Mouse (Mus musculus): Measurements from ENCODE around the gene Dmbx1. TPM values are rescaled to one million over a fixed set of nuclear protein-coding genes. Genes with fewer than 3 reads are reported as not detected.

The Dmbx1 gene
- polyA plus RNA-seq, 1 experiment = not detected

- H3K36me3 ChIP-seq (ENCODE audit: control insufficient read depth, insufficient read depth, low read length) = peaks cover 38% of the 10 kb centered on the region
- TF ChIP-seq CTCF (IDR thresholded peaks at IDR 0.05; ENCODE audit: extremely low read depth, insufficient read length, insufficient replicate concordance, low read depth, low read length) (no peak), POLR2A (IDR thresholded peaks at IDR 0.05; ENCODE audit: low read depth, low read length) (no peak)
- no peak overlapping the region for H3K4me3 ChIP-seq (ENCODE audit: low read depth, low read length)
- no peaks in the 10 kb centered on the region for H3K27me3 ChIP-seq (ENCODE audit: control insufficient read depth, insufficient read depth, low read length)
- 56% methylated on average over 11 of the region's 11 CpGs for WGBS
- H3K4me1 ChIP-seq (ENCODE audit: control insufficient read depth, insufficient read depth, insufficient read length, low read length) = no peaks in the 10 kb centered on the region
- no peak overlapping the region for H3K27ac ChIP-seq (ENCODE audit: insufficient read depth, low read depth, low read length)
Observed at GRCm38 (mm10) chr4:115878216-115878678, 61.5 kb downstream of the Dmbx1 start.

- Histone ChIP-seq H3K4me3 (ENCODE audit: low read depth, low read length) (no peak overlapping the region), H3K27ac (ENCODE audit: insufficient read depth, low read depth, low read length) (no peak overlapping the region), H3K4me1 (ENCODE audit: control insufficient read depth, insufficient read depth, insufficient read length, low read length) (no peaks in the 10 kb centered on the region), H3K27me3 (ENCODE audit: control insufficient read depth, insufficient read depth, low read length) (no peaks in the 10 kb centered on the region), H3K36me3 (ENCODE audit: control insufficient read depth, insufficient read depth, low read length) (peaks cover 69% of the 10 kb centered on the region)
- WGBS = 84% methylated on average over 3 of the region's 3 CpGs
- TF ChIP-seq CTCF (IDR thresholded peaks at IDR 0.05; ENCODE audit: extremely low read depth, insufficient read length, insufficient replicate concordance, low read depth, low read length) (no peak), POLR2A (IDR thresholded peaks at IDR 0.05; ENCODE audit: low read depth, low read length) (no peak)
Observed at GRCm38 (mm10) chr4:115873231-115873630, 66.5 kb downstream of the Dmbx1 start.

- 78% methylated on average over 16 of the region's 16 CpGs for WGBS
- no peaks in the 10 kb centered on the region for H3K27me3 ChIP-seq (ENCODE audit: control insufficient read depth, insufficient read depth, low read length)
- H3K4me1 ChIP-seq (ENCODE audit: control insufficient read depth, insufficient read depth, insufficient read length, low read length) = no peaks in the 10 kb centered on the region
- TF ChIP-seq CTCF (IDR thresholded peaks at IDR 0.05; ENCODE audit: extremely low read depth, insufficient read length, insufficient replicate concordance, low read depth, low read length) (no peak), POLR2A (IDR thresholded peaks at IDR 0.05; ENCODE audit: low read depth, low read length) (no peak)
- H3K27ac ChIP-seq (ENCODE audit: insufficient read depth, low read depth, low read length) = no peak overlapping the region
- H3K4me3 ChIP-seq (ENCODE audit: low read depth, low read length) = no peak overlapping the region
- H3K36me3 ChIP-seq (ENCODE audit: control insufficient read depth, insufficient read depth, low read length) = peaks cover 60% of the 10 kb centered on the region
Observed at GRCm38 (mm10) chr4:115869512-115870210, 70.1 kb downstream of the Dmbx1 start.

Other genes starting within 250 kb of the Dmbx1 start
- gene Efcab14, start 202.2 kb downstream of the Dmbx1 start, polyA plus RNA-seq (2012; rRNA removed) = 20.2 and 40.8 TPM in 2 replicates
- gene Tex38, start 158.9 kb downstream of the Dmbx1 start, polyA plus RNA-seq (2012; rRNA removed) = not detected in 2 replicates
- gene Atpaf1, start 155.1 kb downstream of the Dmbx1 start, polyA plus RNA-seq (2012; rRNA removed) = 42.0 and 60.6 TPM in 2 replicates
- gene Mob3c, start 111.8 kb downstream of the Dmbx1 start, polyA plus RNA-seq (2012; rRNA removed) = 34.6 and 101 TPM in 2 replicates
- 25.3 and 26.8 TPM in 2 replicates for gene Mknk1, start 100.7 kb downstream of the Dmbx1 start, polyA plus RNA-seq (2012; rRNA removed)
- not detected in 2 replicates for gene Kncn, start 55.5 kb downstream of the Dmbx1 start, polyA plus RNA-seq (2012; rRNA removed)
- gene 6430628N08Rik, start 49.3 kb downstream of the Dmbx1 start, polyA plus RNA-seq (2012; rRNA removed) = not detected in 2 replicates
- 57.9 and 89.2 TPM in 2 replicates for gene Faah, start 78.0 kb upstream of the Dmbx1 start, polyA plus RNA-seq (2012; rRNA removed)
- gene Nsun4, start 114.0 kb upstream of the Dmbx1 start, polyA plus RNA-seq (2012; rRNA removed) = 2.7 and 3.7 TPM in 2 replicates
- gene Uqcrh, start 135.1 kb upstream of the Dmbx1 start, polyA plus RNA-seq (2012; rRNA removed) = 45.6 and 60.5 TPM in 2 replicates
- 43.2 and 64.7 TPM in 2 replicates for gene Lrrc41, start 135.3 kb upstream of the Dmbx1 start, polyA plus RNA-seq (2012; rRNA removed)
- 0.76 and 1.5 TPM in 2 replicates for gene Rad54l, start 183.8 kb upstream of the Dmbx1 start, polyA plus RNA-seq (2012; rRNA removed)
- gene Pomgnt1, start 183.9 kb upstream of the Dmbx1 start, polyA plus RNA-seq (2012; rRNA removed) = 8.3 and 10.5 TPM in 2 replicates
- 0.85 and 1.4 TPM in 2 replicates for gene Lurap1, start 211.4 kb upstream of the Dmbx1 start, polyA plus RNA-seq (2012; rRNA removed)
- gene Tspan1, start 227.7 kb upstream of the Dmbx1 start, polyA plus RNA-seq (2012; rRNA removed) = 30.5 and 34.8 TPM in 2 replicates
- gene 1700042G07Rik, start 233.4 kb upstream of the Dmbx1 start, polyA plus RNA-seq (2012; rRNA removed) = not detected in 2 replicates
- gene Gm49337, start 233.5 kb upstream of the Dmbx1 start, polyA plus RNA-seq (2012; rRNA removed) = not detected in 2 replicates